Mouse (Mus musculus) myocyte (in vitro differentiated cells): Measurements from ENCODE around the gene Agpat1.

Experiments used
- CEBPB ChIP-seq: IDR thresholded peaks from 2 replicates; pipeline ENCODE4 v1.6.1; 2011; ENCODE audit warnings: mild to moderate bottlenecking, moderate library complexity; ENCODE audit not compliant: poor library complexity, insufficient read depth, severe bottlenecking
- E2F4 ChIP-seq: IDR thresholded peaks from one replicate; pipeline ENCODE4 v1.6.1; 2011; ENCODE audit warnings: mild to moderate bottlenecking, control low read depth, moderate library complexity; ENCODE audit not compliant: insufficient read depth
- MYOD1 ChIP-seq, 3 experiments: IDR thresholded peaks; one replicate each; pipeline ENCODE4 v1.6.1; 2011; ENCODE audit warnings: control low read depth in 2 of 3, low read depth in 2 of 3, mild to moderate bottlenecking in 2 of 3, moderate library complexity in 1 of 3; ENCODE audit not compliant: insufficient read length in 2 of 3, control insufficient read depth in 1 of 3
- POLR2A ChIP-seq: IDR thresholded peaks from one replicate; pipeline ENCODE4 v1.6.1; 2011; ENCODE audit warnings: low read depth, mild to moderate bottlenecking, control low read depth, moderate library complexity; ENCODE audit not compliant: insufficient read length
- POLR2AphosphoS2 ChIP-seq: IDR thresholded peaks from one replicate; pipeline ENCODE4 v1.6.1; 2011; ENCODE audit warnings: low read depth, control low read depth; ENCODE audit not compliant: insufficient read length

DNA sequence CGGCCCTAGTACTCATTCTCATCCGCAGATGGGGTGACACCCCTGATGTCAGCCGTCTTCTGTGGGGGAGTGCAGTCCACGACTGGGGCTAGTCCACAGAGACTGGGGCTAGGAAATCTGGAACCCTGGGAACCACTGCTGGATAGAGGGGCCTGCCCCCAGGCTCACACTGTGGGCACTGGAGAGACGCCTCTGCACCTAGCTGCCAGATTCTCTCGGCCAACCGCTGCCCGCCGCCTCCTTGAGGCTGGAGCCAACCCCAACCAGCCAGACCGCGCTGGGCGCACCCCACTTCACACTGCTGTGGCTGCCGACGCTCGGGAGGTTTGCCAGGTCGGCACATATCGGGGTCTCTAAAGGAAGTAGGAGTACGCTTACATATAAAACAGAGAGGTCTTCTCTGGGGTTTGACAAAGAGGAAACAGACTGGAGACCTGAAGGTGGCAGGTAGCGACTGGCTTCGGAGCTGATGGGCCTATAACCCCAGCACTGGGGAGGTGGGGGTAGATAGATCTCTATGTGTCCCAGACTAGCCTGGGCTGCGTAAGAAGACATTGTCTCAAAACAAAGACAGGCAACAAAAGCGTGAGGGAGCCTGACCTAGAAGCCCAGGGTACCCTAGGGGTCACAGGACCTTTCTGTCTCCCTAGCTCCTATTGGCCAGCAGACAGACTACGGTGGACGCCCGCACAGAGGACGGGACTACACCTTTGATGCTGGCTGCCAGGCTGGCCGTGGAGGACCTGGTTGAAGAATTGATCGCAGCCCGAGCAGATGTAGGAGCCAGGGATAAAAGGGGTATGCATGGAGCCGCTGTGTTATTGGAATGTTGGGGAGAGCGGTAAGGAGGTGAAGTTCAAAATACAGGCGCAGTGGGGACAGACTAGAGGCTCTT is 17.9 kb upstream of the Agpat1 start:
- TF ChIP-seq POLR2A, result no peak
- TF ChIP-seq CEBPB, result no peak
- TF ChIP-seq POLR2AphosphoS2, result no peak
- no peak for TF ChIP-seq E2F4
- no peak for TF ChIP-seq MYOD1 (IDR thresholded peaks at IDR 0.05; ENCODE audit: control insufficient read depth in 1 of 3, insufficient read length in 2 of 3, low read depth in 2 of 3)
